Mouse (Mus musculus): ENCODE data around the gene Dhrs3.

- TF ChIP-seq CTCF (IDR thresholded peaks at IDR 0.05; ENCODE audit: control insufficient read depth, insufficient read depth, low read length) (no peak), POLR2A (IDR thresholded peaks at IDR 0.05; ENCODE audit: borderline replicate concordance, control insufficient read depth, low read depth, low read length) (no peak)
Observed at GRCm38 (mm10) chr4:144916520-144916919, 23.9 kb downstream of the Dhrs3 start.

Measured in bone marrow, adult 2 months (tissue).